Mouse (Mus musculus) kidney, adult 8-10 months (tissue): ENCODE results near the gene Syt12.
"Not testable (repeated sequence)": the region's sequence is repeated elsewhere in the genome, so short reads cannot be mapped to it uniquely, and the experiment has no call there.

ENCODE experiments used
- DNase-seq, 2 experiments: peaks; one replicate each; pipeline ENCODE4 v3.0.0; 2022

Gene Syt12

DNA sequence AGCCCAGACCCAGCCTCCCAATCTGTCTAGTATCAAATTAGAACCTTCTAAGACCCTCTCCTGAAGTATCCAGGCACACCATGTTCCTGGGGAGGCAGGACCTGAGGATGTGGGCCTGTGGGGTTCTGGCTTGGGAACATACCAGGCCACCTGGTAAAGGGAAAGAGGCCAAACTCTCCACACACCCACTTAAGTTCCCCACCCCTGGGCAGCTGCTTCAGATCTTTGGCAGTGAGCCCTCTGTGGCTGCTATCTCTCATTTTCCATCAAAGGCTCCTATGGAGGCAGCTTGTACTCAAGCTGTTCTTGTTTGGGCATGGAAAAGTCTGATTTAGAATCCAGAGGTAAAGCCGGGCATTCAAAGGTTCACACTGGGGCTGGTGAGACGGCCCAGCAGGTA is 10.6 kb upstream of the Syt12 start:
- no peak for DNase-seq

DNA sequence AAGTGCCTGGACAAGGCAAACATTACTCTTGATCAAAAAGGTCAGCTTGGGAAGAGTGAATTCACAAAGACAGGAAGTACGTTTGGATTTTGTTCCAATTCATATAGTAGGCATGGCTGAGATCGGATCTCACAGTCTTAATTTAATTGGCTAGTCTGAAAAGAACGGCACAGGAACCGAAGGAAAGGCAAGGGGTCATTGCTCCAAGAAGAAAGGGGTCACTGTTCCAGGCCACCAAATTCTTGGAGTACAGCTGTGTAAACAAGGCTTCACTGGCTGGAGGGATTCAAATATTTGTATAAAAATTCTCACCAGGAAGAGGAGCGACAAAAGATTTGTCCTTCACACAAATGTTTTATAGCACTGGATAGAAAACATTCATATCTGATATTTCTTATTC is 7.8 kb upstream of the Syt12 start:
- DNase-seq, result peak in 1 of 2 experiments; percentile 20

DNA sequence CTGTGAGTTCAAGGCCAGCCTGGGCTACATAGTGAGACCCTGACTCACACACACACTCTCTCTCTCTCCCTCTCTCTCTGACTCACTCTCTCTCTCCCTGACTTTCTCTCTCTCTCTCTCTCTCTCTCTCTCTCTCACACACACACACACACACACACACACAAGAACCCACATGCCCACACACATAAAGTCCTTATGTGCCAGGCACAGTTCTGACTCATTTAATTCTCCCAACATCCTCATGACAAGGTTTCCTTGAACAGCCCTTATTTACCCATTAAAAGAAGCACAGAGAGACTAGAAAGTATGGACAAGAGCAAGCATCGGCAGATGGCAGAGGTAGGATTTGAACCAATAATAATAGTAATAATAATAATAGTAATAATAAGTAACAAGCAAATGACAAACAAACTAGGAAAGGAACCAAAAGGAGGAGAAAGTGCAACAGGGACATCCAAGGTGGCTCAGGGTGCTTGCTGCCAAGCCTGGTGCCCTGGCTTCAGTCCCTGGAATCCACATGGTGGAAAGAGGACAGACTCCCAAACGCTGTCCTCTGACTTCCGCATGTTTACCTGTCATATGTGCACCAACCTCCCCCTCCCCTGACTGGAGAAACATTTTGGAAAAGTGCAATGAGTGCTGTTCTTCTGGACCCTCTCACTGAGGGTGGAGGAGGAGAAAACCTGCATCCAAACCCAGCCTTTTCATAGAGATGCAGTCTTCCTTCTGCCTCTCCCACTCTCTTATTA is 5.0 kb upstream of the Syt12 start:
- no peak for DNase-seq

DNA sequence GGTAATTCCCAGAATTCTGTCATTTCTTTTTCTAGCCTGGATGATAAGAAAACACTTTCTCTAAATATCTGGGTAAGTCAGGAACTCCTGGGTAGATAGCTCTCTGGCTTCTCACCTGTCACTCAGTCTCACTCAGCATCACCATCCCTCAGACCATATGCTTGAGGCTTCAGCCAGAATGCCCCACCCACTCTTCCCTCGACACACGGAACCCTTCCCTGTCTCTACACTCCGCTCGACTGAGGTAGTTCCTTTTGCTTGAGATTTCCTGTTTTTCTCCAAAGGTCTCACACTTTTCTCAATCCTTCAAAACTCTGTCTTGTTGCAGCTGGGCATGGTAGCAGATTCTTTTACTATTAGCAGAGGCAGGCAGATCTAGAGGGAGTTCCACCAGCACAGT is 4.1 kb upstream of the Syt12 start:
- no peak for DNase-seq

DNA sequence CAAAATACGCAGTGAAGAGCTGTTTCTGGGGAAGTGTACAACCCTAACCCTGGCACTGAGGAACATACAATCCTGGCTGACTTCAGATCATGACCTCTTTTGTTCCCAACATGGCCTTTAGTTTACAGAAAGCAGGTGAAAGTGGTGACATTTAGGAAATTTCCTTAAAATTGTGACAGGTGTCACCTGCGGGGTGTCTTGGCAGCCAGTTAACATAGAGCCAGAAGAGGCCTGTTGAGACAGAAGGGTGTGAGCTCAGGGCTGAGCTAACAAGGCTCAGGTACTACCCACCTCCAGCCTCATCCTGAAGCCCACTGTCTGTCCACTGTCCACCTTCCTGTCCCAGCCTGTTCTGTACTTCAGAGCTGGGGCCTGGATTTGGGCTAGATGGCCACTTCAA is 2.8 kb upstream of the Syt12 start:
- DNase-seq, result no peak

DNA sequence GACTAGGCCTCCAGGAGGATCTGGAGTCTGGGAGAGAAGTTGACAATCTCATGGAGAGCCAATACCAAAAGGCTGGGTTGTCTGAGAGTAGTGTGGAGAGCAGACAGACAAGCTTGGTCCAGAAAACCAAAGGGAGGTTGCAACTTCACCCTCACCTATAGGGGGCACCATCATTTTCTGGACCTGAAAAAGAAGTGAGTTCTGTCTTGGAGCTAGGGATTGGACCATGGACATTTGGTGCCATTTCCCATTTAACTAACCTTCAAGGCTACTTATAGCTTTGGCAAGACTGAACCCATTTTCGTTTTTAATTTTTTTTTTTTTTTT is 906 bp upstream of the Syt12 start:
- DNase-seq, result no peak

DNA sequence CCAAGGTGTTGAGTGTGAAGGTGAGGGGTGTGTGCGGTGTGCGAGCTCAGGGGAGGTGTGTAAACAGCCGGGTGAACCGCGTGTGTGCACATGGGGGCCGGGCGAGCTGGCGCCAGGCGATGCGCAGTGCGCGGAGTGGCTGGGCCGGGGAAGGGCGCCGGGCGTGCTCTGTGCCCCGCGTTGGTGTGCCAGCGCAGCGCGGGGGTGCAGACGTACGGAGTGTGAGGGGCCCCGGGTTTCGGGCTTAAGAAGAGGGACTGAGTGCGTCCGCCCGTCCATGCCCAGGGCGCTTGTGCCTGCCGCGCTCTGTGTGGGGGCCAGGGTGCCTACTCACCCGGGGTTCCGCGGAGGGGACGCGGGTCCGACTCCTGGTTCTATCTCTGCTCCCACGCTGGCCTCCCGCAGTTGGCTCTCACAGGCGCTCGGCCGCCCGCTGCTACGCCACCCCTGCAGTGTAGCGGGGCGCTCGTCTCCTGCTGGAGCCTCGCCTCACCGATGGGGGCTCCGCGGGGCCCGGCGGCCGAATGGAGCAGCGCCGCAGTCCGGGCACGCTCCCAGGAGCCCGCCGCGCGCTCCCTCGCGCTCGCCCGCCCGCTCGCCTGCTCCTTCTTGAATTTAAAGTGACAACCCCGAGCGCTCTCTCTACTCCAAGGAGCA is 518 bp downstream of the Syt12 start:
- DNase-seq, result no peak

DNA sequence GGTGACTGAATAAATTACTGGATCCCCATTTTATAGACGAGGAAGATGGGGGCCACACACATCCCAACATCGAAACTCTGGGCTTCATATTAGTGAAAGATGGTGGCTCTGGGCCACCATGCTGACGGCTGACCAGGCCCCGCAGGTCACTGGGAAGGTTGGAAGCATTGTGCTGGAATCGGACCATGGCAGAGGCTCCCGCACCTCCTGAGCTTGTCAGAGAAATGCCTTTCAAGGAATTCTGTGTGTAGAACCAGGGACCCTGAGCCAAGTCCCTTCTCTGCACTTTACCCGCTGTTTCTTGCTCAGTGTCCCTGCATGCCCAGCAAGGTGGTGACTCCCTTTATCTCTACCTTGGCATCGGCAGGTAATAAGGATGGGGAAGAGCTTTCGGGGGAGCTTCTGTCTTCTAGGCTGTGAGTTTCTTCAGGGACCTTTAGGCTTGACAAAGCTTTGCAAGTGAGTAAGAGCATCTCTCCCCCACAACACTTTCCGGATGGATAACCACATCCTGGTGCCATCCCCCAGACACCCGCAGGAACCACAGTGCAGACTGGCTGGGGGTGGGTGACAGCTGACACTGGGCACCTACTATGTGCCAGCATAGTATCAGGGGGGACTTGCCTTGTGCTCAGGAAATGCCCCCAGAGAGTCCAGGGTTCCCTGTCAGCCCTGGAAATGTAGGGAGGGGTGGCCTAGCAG is 1.9 kb downstream of the Syt12 start:
- no peak for DNase-seq

DNA sequence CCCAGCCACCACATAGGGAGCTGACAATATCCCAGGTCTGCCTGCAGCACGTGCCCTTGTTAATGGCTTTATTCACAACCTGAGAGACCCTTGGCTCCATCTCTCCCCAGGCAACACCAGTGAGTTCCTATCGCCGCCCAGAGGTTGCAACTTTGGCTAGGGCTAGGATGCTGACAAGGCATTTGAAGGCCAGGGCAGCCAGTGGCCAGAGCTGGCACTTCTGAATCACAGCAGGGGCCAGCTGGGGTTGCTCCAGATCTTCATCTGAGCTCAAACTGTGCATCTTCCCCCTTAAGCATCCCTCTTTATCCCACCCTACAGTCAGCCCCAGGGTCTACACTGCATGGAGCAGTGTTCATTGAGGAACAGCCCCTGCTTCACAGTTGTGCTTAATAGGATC is 2.5 kb downstream of the Syt12 start:
- no peak for DNase-seq

DNA sequence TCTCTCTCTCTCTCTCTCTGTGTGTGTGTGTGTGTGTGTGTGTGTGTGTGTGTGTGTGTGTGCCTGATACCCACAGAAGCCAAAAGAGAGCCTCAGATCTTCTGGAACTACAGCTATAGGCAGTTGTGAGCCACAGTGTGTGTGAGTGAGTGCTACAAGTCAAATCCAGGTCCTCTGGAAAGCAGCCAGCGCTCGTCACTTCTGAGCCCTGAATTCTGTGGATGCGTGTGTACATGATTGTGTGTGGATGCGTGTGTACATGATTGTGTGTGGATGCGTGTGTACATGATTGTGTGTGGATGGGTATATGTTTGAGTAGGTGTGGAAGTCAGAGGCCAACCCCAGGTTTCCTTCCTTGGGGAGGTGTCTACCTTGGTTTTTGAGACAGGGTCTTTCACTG is 3.7 kb downstream of the Syt12 start:
- no peak for DNase-seq

DNA sequence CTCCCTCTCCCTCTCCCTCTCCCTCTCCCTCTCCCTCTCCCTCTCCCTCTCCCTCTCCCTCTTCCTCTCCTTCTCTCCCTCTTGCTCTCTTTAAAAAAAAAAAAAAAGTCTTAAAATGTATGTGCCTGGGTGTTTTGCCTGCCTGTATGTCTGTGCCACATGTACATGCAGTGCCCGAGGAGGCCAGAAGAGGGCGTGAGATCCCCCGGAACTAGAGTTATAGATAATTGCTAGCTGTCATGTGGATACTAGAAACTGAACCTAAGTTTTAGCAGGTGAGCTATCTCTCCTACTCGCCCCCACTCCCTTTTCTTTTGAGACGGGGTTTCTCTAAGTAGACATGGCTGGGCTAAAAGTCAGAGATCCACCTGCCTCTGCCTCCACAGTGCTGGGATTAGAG is 8.9 kb downstream of the Syt12 start:
- DNase-seq, result peak in 1 of 2 experiments; percentile 64

DNA sequence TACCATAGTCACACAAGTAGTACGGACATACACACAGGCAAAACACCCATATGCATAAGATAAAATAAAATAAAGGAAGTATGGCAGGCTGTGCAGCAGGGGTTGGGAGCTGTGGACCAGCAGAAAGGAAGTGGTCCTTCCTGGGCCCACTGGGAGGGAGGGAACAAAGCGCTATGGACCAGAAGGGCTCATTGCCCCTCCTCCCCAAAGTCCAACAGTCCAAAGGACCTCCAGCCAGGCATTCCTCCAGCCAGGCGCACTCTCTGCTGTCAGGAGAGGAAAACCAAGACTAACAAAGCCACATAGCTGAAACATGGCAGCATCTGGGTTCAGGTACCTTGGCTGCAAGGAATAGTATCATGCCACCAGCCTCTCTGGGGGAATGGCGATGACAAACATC is 12.6 kb downstream of the Syt12 start:
- peak; percentile 23 to 39 for DNase-seq

DNA sequence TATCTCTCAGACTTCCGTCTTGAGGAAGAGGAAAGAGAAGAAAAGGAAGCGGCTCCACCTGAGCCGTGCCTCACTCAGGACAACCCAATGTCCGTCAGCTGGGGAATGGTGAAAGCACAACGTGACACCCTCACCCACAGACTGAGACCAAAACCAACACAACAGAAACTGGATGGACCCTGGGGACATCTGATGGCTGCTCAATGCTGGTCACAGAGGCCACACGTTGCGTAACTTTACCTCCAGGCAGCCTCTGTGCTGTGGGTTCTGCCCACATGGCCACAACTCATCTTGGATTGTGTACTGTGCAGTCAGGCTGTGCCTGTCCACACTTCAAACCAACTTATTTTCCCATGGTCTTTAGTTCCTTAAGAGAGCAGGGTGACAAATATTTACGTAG is 15.3 kb downstream of the Syt12 start:
- no peak for DNase-seq

DNA sequence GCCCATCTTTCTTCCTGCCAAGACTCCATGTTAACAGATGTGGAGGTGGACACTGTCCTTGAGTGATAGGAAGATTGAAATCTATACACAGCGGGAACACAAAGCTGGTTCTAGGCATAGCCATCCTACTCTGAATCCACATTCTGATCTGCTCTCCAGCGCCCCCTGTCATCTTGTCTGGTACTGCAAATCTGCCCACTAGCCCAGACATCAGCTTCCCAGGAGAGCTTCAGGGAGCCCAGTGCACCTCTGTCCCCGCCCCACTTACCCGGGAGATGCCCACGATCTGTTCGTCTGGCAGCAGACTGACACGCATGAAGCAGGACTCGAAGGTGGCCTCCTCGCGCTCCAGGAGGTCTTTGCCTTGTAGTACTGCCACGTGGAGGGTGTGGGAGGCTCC is 21.0 kb downstream of the Syt12 start:
- DNase-seq, result peak; percentile 32 to 75

DNA sequence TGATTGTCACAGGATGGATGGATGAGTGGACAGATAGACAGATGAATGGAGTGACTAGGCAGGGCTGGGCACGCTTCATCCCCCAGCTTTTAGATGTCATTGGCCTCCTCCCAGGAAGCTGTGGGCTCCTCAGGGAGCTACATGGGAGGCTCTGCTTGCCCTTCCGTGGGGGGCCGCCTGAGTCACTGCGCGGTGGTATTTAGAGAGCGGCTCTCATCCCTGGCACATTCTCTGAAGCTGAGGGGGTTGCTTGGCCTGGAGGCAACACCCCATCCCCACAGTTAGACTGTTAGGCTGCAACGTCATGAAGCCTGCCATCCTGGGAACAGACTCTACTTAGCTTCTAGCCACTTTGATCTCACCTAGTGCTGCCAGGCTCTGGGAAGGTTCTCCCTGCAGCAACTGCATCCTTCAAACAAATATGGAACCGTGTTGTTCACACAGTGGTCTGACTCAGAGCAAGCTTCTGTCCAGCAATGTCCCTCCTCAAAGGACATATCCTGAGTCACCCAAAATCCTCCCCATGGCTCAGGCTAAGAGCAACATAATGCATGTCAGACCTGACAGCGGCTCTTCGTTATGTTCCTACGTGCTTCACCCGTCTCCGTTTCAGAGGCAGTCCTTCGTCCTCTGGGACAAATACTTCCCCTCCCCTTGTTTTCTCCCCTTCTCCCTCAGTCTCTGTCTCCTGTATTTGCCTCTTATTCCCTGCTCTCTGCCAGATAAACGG is 22.0 kb downstream of the Syt12 start:
- no peak for DNase-seq

DNA sequence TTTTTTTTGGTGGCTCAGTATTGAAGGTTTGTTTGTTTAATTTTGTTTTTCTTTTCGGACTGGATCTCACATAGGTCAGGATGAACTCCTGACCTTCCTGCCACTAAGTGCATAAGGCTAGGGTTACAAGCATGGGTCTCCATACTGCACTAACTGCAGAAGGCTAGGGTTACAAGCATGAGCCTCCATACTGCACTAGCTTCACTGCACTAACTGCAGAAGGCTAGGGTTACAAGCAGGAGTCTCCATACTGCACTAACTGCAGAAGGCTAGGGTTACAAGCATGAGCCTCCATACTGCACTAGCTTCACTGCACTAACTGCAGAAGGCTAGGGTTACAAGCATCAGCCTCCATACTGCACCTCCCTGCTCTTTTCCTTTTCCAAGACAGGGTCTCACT is 23.2 kb downstream of the Syt12 start:
- DNase-seq, result not testable (repeated sequence)

DNA sequence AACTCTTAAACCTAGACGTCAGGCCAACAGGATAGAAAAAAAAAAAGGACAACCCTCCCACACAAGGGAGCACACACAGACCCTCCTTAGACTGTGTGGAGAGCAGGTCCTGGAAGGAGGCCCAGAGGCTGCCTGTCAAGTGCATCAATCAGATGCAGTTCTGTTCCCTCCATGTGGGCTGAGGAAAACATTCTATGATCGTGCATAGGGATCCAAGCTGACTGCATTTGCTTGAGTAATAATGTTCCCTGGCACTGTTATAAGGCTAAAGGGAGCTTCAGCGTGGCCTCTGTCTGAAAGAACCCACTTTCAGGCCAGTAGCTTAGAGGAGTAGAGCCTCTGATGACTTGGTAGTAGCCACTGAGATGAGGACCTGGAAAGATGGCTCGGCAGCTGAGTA is 24.7 kb downstream of the Syt12 start:
- no peak for DNase-seq

DNA sequence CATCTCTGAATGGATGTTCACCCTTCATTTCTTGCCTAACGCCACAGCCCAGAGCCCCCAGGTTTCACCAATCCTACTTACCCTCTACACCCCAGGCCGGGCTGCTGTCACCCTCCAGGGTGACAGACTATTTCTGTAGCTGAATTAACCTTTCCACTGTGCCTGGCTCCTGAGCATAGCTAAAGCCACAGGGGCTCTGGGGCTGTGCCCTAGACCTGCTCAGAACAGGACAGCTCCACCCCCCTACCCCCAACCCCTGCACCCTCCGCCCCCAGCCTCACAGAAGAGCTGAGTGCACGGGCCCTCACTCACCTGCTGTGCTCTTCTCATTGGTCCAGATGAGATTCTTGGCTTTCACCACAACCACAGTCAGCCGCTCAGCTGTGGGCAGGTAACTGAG is 25.3 kb downstream of the Syt12 start:
- no peak for DNase-seq

DNA sequence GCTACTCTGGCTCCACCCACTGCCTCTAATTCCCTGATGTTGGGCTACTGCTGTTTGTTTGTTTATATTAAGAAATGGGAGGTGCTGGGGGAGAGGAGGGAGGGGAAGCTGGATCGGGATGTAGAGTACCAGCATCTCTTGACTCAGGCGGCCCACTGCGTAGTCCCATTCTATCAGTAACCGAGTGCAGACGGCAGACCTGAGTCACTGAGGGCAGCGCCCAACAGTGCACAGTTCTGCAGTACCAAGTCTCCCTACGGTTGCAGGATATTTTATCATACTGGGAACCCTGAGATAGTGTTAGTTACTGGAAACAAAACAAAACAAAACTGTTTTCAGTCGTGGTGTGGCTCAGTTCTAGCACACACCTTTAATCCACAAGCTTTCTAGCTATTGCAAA is 26.1 kb downstream of the Syt12 start:
- DNase-seq, result no peak

DNA sequence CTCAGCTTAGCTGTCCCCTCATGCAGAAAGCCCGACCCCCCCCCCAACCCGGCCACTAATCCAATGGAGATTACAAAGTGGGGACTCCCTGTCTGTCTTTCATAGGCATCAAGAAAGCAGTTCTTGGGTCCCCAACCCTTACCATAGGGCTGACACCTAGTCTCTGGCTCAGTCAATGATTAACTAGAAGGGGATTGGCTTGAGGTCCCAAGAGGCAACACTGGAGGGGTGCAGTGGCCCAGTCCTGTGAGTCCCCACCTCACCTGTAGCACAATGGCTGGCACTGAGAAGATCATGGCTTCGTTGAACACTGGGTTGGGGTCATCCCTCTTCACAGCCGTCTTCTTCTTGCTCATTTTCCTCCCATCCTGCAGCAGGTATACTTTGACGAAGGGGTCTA is 26.6 kb downstream of the Syt12 start:
- DNase-seq, result no peak

DNA sequence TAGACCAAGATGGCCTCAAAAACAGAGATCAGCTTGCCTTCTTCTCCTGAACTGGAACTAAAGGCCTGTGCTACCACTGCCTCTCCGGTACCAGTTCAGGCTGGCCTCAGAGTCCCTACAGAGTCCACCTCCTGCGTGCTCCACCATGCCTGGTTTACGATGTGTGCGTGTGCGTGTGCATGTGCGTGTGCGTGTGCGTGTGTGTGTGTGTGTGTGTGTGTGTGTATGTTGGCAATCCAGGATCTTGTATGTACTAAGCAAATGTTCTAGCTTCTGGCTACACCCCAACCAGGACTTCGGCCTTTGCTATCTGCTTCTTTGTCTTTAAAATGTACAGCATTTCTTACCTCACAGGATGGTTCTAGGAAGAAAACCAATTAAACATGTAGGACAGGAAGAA is 28.0 kb downstream of the Syt12 start:
- DNase-seq, result no peak

DNA sequence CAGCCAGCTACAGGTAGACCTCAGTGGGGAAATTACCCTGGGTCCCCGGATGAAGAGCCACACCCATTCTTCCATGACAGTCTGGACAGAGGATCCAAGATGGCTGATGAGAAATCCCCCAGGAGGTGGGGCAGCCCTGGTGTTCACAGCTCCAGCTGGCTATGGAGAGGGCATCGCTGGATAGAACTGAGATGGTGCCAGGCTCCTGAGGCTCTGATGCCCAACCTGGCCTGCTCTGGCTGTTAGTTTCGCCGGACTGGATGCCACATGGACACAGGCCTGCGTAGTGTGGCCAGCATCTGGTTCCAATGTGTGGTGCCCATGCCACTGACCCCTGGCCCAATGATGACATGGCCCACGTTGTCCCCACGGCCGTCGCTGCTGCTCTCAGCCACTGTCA is 29.8 kb downstream of the Syt12 start:
- DNase-seq, result no peak

DNA sequence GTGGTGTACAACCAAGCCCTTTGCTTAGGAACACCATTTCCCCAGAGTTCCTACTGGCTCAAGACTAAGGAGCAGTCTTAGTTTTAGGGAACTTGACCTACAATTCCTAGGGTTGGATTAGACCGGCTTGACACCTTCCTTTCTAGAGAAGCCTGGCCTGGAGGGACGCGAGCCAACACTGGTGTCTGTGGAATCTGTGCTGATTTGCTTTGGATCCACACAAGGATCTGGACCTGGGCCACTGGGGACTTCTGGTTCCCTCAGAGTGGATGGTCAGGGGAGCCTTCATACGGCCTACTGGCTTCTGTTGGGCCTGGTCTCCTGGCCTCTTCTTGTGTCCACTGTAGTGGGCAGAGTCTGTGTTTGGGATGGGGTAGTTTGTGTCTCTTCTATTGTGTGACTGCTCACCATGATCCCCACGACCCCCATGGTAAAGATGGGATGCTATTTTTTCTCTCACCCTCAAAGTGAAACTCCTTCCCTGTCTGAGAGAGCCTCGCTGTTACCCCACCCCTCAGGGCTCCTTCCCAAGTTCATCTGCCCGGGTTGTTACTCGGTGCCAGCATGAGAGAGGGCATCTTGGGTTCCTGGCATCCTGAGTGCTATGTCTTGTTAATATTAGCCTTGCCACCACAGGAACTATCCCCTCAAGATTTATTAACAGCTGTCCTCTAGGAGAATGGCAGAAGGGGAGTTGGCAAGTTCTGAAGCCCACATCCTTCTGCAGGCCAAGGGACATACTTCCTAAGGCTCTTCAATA is 30.4 kb downstream of the Syt12 start:
- no peak for DNase-seq
